Mouse (Mus musculus) midbrain, embryonic 15.5 days (tissue): ENCODE measurements around the gene Plekhg3. TPM values are rescaled to one million over a fixed set of nuclear protein-coding genes. Genes with fewer than 3 reads are reported as not detected.

Experiments used
- ATAC-seq: fragments of 200-750 bp; cut with Nextera tagmentation; replicated peaks from 2 replicates; pipeline ENCODE4 v1.8.0; 2017; ENCODE audit warnings: moderate TSS enrichment
- H3K27ac ChIP-seq: fragments of 300-500 bp; sonication (generic); 2 replicates; pipeline ENCODE4 v1.5.1; 2015; ENCODE audit warnings: mild to moderate bottlenecking, inconsistent platforms
- H3K27me3 ChIP-seq: fragments of 300-500 bp; sonication (generic); replicated peaks from 2 replicates; pipeline ENCODE4 v1.6.1; 2015; ENCODE audit warnings: inconsistent platforms
- H3K36me3 ChIP-seq: fragments of 300-500 bp; sonication (generic); replicated peaks from 2 replicates; pipeline ENCODE4 v1.6.1; 2015; ENCODE audit warnings: inconsistent platforms
- H3K4me1 ChIP-seq: fragments of 300-500 bp; sonication (generic); 2 replicates; pipeline ENCODE4 v1.6.1; 2015; ENCODE audit warnings: inconsistent platforms
- H3K4me2 ChIP-seq: fragments of 300-500 bp; sonication (generic); 2 replicates; pipeline ENCODE4 v1.6.1; 2015; ENCODE audit warnings: inconsistent platforms, mild to moderate bottlenecking, moderate library complexity
- H3K4me3 ChIP-seq: fragments of 300-500 bp; sonication (generic); 2 replicates; pipeline ENCODE4 v1.5.1; 2015; ENCODE audit warnings: mild to moderate bottlenecking, inconsistent platforms
- H3K9ac ChIP-seq: fragments of 300-500 bp; sonication (generic); 2 replicates; pipeline ENCODE4 v1.6.1; 2015; ENCODE audit warnings: mild to moderate bottlenecking, inconsistent platforms
- H3K9me3 ChIP-seq: fragments of 300-500 bp; sonication (generic); 2 replicates; pipeline ENCODE4 v1.6.1; 2016; ENCODE audit warnings: inconsistent platforms
- whole genome bisulfite sequencing: fragments of 180-500 bp; shearing (Covaris S2); methylation state at CpG from one replicate; pipeline ENCODE4 v1.1.7; 2015; ENCODE audit warnings: mixed read lengths; 5-methylcytosine and 5-hydroxymethylcytosine counted together
- polyA plus RNA-seq: library from polyadenylated mRNA; unstranded; fragments of >200 nt; fragmentation: Nextera tagmentation; extraction: Ambion mirVana; gene quantifications from 2 replicates; pipeline ENCODE4 v1.2.1, GENCODE M21; 2015

Gene Plekhg3
- 1.3 and 1.4 TPM in 2 replicates for polyA plus RNA-seq

DNA sequence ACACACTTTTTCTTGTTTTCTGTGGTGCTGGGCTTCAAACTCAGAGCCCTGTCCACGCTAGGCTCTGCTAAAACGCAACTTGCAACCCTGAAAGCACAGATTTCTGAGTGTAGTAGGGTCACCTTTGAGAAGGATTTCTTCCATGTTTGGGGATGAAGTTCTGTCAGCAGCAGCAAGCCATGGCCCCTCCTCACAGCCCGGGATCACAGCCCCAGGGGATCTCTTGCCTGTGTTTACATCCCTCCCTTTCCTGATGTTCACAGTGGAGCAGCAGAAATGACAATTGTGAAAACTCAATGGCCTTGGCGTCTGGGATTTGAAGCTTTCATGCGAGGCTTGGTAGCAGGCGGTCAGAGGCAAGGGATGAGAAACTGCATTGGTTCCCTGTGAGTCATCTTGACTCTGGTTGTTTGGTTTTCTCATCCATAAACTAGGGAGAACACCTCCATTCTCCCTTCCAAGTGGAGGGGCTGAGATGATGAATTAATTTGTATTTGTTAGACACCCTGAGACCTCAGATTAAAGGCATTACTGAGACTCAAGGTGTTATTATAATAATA, at the start of gene Plekhg3:
Gene Plekhg3, plus strand, starts transcription at position 312 of the 560 bp plus-strand sequence.
- peaks cover 19% of the 10 kb centered on the region for H3K4me1 ChIP-seq
- peaks cover 50% of the 10 kb centered on the region for H3K27me3 ChIP-seq
- no peak within 1 kb of the TSS for H3K27ac ChIP-seq
- 31% methylated on average over 6 of the region's 6 CpGs for WGBS
- no peak within 1 kb of the TSS for H3K4me2 ChIP-seq
- H3K9me3 ChIP-seq = no peaks in the 10 kb centered on the region
- H3K36me3 ChIP-seq = no peaks in the 10 kb centered on the region
- no peak within 1 kb of the TSS for H3K4me3 ChIP-seq
- ATAC-seq = no peak
- no peak within 1 kb of the TSS for H3K9ac ChIP-seq

DNA sequence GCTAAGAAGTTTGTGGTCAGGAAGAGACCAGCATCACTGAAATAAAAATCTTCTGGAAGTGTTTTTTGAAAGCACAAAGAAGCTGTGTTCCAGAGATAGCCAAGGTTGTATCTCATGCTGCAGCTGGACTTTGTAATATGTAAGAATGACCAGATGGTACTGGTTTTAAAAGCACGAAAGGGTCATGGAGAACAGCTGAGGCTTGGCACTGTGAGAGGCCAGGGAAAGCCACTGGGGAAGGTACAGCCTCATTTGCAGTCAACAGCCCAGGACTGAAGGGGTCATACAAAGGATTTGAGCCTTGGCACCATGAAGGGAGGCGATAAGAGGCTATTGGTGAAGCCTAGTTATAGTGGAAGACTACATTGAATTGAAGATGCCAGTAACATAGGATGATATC, 48.2 kb upstream of the Plekhg3 start:
- Histone ChIP-seq H3K4me2 (no peak overlapping the region), H3K27ac (no peak overlapping the region), H3K9me3 (no peaks in the 10 kb centered on the region), H3K4me3 (no peak overlapping the region), H3K4me1 (no peaks in the 10 kb centered on the region), H3K36me3 (no peaks in the 10 kb centered on the region), H3K27me3 (no peaks in the 10 kb centered on the region), H3K9ac (no peak overlapping the region)
- WGBS = 89% methylated on average over 2 of the region's 2 CpGs
- ATAC-seq = no peak

DNA sequence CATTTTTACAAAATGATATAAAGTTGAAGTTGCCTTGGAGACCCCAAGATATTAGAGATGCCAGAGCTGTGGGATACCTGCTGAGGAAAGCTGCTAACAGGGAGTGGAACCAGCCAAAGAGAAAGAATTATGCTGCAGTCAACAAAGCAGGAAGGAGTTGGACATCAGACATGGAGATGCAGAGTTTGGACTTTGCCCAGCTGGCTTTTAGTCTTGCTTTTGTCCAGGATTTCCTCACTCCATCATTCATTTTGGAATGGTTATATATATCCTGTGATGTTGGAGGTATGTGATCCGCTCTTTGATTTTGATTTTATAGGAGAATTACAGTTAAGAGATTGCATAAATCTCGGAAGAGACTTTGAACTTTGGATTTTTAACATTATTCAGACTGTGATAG, 47.7 kb upstream of the Plekhg3 start:
- Histone ChIP-seq H3K36me3 (no peaks in the 10 kb centered on the region), H3K27me3 (no peaks in the 10 kb centered on the region), H3K9me3 (no peaks in the 10 kb centered on the region), H3K27ac (no peak overlapping the region), H3K4me3 (no peak overlapping the region), H3K4me2 (no peak overlapping the region), H3K9ac (no peak overlapping the region), H3K4me1 (no peaks in the 10 kb centered on the region)
- ATAC-seq = no peak
- WGBS = 97% methylated on average over 2 of the region's 2 CpGs

DNA sequence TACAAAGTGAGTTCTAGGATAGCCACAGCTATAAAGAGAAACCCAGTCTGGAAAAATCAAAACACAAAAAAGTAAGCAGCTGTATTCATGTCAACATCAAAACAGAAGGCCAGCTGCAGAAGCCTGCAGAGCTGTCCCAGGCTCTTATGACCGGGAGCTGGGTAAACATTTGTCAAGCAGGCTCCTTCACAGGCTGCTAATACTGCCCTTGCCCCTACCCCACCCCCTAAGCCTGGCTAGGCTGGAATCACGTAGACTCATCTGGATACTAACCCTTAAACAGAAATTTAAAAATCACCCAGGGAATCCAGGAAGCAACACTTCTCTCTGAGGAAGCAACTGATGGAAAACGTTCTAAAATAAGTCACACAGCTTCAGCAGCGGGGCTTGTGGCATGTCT, 45.8 kb upstream of the Plekhg3 start:
- Histone ChIP-seq H3K36me3 (no peaks in the 10 kb centered on the region), H3K9me3 (no peaks in the 10 kb centered on the region), H3K27me3 (no peaks in the 10 kb centered on the region), H3K27ac (no peak overlapping the region), H3K4me1 (no peaks in the 10 kb centered on the region), H3K9ac (no peak overlapping the region), H3K4me3 (no peak overlapping the region), H3K4me2 (no peak overlapping the region)
- no peak for ATAC-seq
- 59% methylated on average over 4 of the region's 4 CpGs for WGBS

DNA sequence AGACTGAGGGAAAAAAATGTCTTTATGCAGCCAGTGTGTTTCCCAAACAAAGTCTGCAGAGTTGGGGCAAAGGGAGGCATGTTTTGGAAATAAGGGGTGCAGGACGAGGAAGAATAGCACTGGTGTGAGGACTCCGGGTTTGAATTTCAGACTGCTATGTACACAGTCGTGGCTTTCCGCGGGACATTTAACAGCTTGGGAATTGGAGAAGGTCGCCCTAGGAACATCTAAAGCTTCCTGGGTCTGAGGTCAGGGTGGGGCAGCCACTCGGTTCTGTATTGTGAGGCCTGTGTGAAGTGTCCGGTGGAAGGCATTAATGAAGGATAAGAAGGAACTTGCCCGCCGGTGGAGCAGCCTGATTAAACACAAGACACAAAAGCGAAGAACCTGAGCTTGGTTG, 45.3 kb upstream of the Plekhg3 start:
- Histone ChIP-seq H3K27ac (no peak overlapping the region), H3K9ac (no peak overlapping the region), H3K4me3 (no peak overlapping the region), H3K4me1 (no peaks in the 10 kb centered on the region), H3K36me3 (no peaks in the 10 kb centered on the region), H3K9me3 (no peaks in the 10 kb centered on the region), H3K4me2 (no peak overlapping the region), H3K27me3 (no peaks in the 10 kb centered on the region)
- ATAC-seq = no peak
- WGBS = 48% methylated on average over 11 of the region's 11 CpGs

DNA sequence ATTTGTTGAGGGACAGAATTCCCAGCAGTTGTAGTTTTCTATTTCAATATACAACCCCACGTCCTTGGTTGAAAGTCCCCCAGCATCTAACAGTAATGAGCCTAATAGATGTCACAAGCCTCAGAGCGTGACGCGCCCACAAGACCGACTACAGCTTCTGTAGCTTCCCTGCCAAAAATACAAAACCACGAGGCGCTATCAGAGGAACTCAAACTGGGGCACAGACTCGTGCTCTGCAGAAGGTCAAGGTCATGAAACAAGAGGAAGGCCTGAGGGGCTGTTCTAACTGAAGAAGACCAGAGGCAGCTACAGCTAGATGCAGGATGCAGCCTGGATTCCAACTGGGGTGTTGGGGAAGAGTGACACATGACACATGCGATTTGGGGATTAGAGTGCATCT, 43.7 kb upstream of the Plekhg3 start:
- Histone ChIP-seq H3K4me3 (no peak overlapping the region), H3K4me1 (no peaks in the 10 kb centered on the region), H3K27me3 (no peaks in the 10 kb centered on the region), H3K9ac (no peak overlapping the region), H3K4me2 (no peak overlapping the region), H3K9me3 (no peaks in the 10 kb centered on the region), H3K36me3 (no peaks in the 10 kb centered on the region), H3K27ac (no peak overlapping the region)
- ATAC-seq = no peak
- 82% methylated on average over 9 of the region's 9 CpGs for WGBS

DNA sequence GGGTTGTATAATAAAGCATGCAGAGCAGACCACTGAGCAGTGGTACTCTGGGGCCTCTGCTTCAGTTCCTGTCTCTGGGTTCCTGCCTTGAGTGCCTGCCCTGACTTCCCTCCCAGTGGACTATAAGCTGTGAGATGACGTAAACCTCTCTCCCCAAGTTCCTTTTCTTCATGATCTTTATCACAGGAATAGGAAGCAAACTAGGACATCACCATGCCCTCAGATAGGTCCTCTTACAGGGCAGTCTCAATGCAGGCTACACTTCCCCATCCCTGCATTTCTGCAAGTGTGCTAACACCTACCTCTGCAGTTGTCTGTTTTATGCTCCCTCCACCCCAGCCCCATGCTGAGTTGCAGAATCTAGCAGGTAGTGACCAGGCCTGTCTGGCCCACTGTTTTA, 39.9 kb upstream of the Plekhg3 start:
- Histone ChIP-seq H3K9ac (no peak overlapping the region), H3K4me3 (no peak overlapping the region), H3K27me3 (no peaks in the 10 kb centered on the region), H3K27ac (no peak overlapping the region), H3K36me3 (no peaks in the 10 kb centered on the region), H3K4me2 (no peak overlapping the region), H3K4me1 (no peaks in the 10 kb centered on the region), H3K9me3 (no peaks in the 10 kb centered on the region)
- whole genome bisulfite sequencing = 64% methylated on average over 1 of the region's 1 CpGs
- no peak for ATAC-seq

DNA sequence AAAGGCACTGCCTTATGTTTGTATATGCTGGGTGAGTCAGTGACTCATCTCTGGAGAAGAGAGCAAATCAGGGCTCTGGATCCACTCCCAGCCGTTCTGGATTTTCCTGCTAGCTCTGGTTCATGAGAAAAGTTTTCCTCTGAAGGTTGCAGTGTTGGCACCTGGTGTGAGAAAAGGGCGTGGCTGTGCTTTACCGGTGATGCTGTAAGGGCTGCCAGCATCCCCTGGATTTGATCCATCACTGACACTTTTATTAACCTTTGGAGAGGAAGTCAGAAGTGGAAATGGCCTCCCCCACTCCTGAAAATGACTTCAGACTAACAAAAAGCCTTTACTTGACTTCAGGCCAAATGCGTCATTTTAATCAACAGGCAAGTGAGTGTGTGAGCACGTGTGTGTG, 37.2 kb upstream of the Plekhg3 start:
- H3K27ac ChIP-seq = no peak overlapping the region
- WGBS = 65% methylated on average over 5 of the region's 5 CpGs
- H3K4me1 ChIP-seq = no peaks in the 10 kb centered on the region
- no peak overlapping the region for H3K4me3 ChIP-seq
- no peak overlapping the region for H3K9ac ChIP-seq
- H3K4me2 ChIP-seq = no peak overlapping the region
- no peaks in the 10 kb centered on the region for H3K27me3 ChIP-seq
- H3K36me3 ChIP-seq = no peaks in the 10 kb centered on the region
- H3K9me3 ChIP-seq = no peaks in the 10 kb centered on the region
- no peak for ATAC-seq

DNA sequence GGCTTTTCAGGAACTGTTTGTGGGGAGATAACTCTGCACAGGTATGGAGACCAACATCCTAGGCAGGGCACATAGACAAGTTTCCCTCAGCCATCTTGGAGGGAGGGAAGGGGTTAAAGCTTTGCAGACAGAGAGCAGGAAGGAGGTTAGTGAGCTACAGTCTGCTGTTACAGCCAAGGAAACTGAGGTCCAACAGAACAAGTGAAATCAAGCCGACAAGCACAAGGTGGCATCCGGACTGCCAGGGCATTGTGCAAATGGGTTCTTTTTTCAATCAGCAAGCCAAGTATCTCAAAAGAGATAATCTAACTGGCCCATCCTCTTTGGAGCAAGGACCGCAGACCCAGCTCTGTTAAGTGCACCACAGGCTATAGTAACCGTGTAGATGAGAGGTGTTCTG, 35.3 kb upstream of the Plekhg3 start:
- H3K27ac ChIP-seq = no peak overlapping the region
- H3K4me2 ChIP-seq = no peak overlapping the region
- no peak overlapping the region for H3K4me3 ChIP-seq
- no peaks in the 10 kb centered on the region for H3K4me1 ChIP-seq
- WGBS = 81% methylated on average over 4 of the region's 4 CpGs
- H3K27me3 ChIP-seq = no peaks in the 10 kb centered on the region
- H3K36me3 ChIP-seq = no peaks in the 10 kb centered on the region
- H3K9me3 ChIP-seq = no peaks in the 10 kb centered on the region
- H3K9ac ChIP-seq = no peak overlapping the region
- ATAC-seq = no peak

DNA sequence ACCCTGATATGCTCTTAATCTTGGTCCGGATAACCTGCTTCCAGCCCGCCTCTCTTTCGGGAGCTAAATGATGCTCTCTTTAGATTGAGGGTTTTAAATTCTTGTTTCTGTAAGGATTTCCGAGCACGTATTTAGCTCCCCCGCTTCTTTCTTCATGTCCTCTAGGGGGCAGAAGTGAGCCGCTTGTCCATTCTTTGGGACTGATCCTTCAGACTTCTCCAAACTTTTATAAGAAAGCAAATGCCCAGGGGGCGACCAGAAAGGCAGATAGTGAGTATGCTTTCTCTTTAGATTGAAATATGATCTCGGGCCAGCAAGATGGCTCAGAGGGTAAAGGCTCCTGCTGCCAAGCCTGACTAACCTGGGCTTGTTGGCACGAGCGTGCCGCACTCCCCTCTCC, 34.4 kb upstream of the Plekhg3 start:
- Histone ChIP-seq H3K4me1 (no peaks in the 10 kb centered on the region), H3K27ac (no peak overlapping the region), H3K36me3 (no peaks in the 10 kb centered on the region), H3K27me3 (no peaks in the 10 kb centered on the region), H3K9me3 (no peaks in the 10 kb centered on the region), H3K4me3 (no peak overlapping the region), H3K9ac (no peak overlapping the region), H3K4me2 (no peak overlapping the region)
- 30% methylated on average over 12 of the region's 12 CpGs for whole genome bisulfite sequencing
- no peak for ATAC-seq

DNA sequence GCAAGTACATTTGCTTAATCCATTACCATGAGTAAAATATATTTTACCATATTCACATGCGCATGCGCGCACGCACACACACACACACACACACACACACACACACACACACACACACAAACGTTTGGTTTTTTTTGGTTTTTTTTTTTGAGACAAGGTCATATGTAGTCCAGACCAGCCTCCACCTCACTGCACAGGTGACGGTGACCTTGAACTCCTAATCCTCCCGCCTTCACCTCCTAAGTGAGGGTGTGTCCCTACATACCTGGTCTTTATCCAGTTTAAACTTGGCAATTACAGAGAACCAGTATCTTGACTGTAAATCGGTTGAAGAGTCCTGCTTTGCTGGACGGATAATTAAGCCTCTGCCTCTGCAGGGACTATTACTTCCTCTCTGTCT, 31.4 kb upstream of the Plekhg3 start:
- Histone ChIP-seq H3K27me3 (no peaks in the 10 kb centered on the region), H3K4me1 (no peaks in the 10 kb centered on the region), H3K9ac (no peak overlapping the region), H3K4me3 (no peak overlapping the region), H3K9me3 (no peaks in the 10 kb centered on the region), H3K27ac (no peak overlapping the region), H3K36me3 (no peaks in the 10 kb centered on the region), H3K4me2 (no peak overlapping the region)
- no peak for ATAC-seq
- WGBS = 91% methylated on average over 9 of the region's 9 CpGs

DNA sequence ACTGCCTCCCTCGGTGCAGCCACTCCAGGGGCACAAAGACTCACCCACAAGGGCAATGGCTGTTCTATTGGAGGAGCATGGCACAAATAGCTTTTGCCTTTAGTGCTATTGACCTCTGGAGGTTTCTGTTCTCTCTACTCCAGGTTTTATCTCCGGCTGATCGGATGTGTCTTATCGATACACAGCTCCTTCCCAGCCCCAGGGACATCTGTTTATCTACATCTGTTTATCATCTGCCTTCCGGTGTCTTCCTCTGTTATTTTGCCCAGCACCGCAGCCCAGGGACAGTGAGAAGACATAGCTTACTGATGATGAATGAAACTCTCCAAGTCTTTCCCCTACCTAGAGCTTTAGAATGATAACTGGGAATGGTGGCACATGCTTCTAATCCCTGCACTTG, 30.6 kb upstream of the Plekhg3 start:
- H3K27me3 ChIP-seq = no peaks in the 10 kb centered on the region
- no peaks in the 10 kb centered on the region for H3K4me1 ChIP-seq
- ATAC-seq = no peak
- H3K9me3 ChIP-seq = no peaks in the 10 kb centered on the region
- 93% methylated on average over 6 of the region's 6 CpGs for WGBS
- H3K27ac ChIP-seq = no peak overlapping the region
- no peak overlapping the region for H3K9ac ChIP-seq
- H3K36me3 ChIP-seq = no peaks in the 10 kb centered on the region
- H3K4me3 ChIP-seq = no peak overlapping the region
- H3K4me2 ChIP-seq = no peak overlapping the region

DNA sequence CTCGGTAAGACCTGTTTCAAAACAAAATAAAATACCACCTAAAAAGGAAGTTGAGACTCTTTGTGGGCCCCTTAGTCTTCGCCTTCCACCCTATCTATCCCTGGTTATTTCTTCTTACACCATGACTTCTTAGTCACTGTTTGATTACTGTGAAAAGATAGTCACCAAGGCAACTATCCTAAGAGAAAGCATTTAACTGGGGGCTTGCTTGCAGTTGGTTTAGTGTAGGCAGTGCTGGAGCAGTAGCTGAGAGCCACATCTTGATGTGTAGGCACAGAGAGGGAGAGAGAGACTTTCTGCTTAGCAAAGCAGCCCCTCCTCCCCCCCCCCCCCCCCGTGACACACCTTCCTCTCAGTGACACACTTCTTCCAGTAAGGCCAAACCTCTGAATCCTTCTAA, 29.8 kb upstream of the Plekhg3 start:
- H3K4me2 ChIP-seq = no peak overlapping the region
- H3K4me1 ChIP-seq = no peaks in the 10 kb centered on the region
- H3K4me3 ChIP-seq = no peak overlapping the region
- WGBS = 65% methylated on average over 3 of the region's 3 CpGs
- no peaks in the 10 kb centered on the region for H3K36me3 ChIP-seq
- H3K27ac ChIP-seq = no peak overlapping the region
- no peaks in the 10 kb centered on the region for H3K9me3 ChIP-seq
- H3K27me3 ChIP-seq = no peaks in the 10 kb centered on the region
- ATAC-seq = no peak
- no peak overlapping the region for H3K9ac ChIP-seq
